Mouse (Mus musculus): ENCODE data around the gene Evi5. TPM values are rescaled to one million over a fixed set of nuclear protein-coding genes. Genes with fewer than 3 reads are reported as not detected.
A peak's percentile ranks its signal among the peaks of the same experiment; 100 is the strongest.

Evi5 gene
- 10 to 100 TPM; 86.1 to 87.2 TPM for total RNA-seq (2021)
- long read RNA-seq, experiment 1, partial matches to known transcripts, result 2 of 16 reads
- long read RNA-seq, experiment 1, other reads (novel, unspliced or antisense), result 14 of 16 reads
- long read RNA-seq, experiment 2, partial matches to known transcripts, result 1 of 11 reads
- long read RNA-seq, experiment 2, other reads (novel, unspliced or antisense), result 10 of 11 reads

GRCm38 (mm10) chr5:107874561-107875260 is at the start of gene Evi5:
Gene Evi5, minus strand, starts transcription at chr5:107875107.
- DNase-seq (ENCODE audit: low spot score in 2 of 2), result no peak

- DNase-seq (ENCODE audit: low spot score in 2 of 2), result no peak
These were observed 49.7 kb upstream of the Evi5 start for GRCm38 (mm10) chr5:107924564-107924963.

- DNase-seq (ENCODE audit: low spot score in 2 of 2), result no peak
These were observed 47.9 kb upstream of the Evi5 start for GRCm38 (mm10) chr5:107922836-107923235.

- DNase-seq (ENCODE audit: low spot score in 2 of 2), result peak in 1 of 2 experiments; percentile 57
These were observed 46.7 kb upstream of the Evi5 start for GRCm38 (mm10) chr5:107921400-107922252.

- no peak for DNase-seq (ENCODE audit: low spot score in 2 of 2)
These were observed 40.4 kb upstream of the Evi5 start for GRCm38 (mm10) chr5:107915280-107915679.

GRCm38 (mm10) chr5:107911012-107911411 is 36.1 kb upstream of the Evi5 start:
- no peak for DNase-seq (ENCODE audit: low spot score in 2 of 2)

GRCm38 (mm10) chr5:107910084-107910616 is 35.2 kb upstream of the Evi5 start:
- no peak for DNase-seq (ENCODE audit: low spot score in 2 of 2)

GRCm38 (mm10) chr5:107909668-107910067 is 34.8 kb upstream of the Evi5 start:
- no peak for DNase-seq (ENCODE audit: low spot score in 2 of 2)

- no peak for DNase-seq (ENCODE audit: low spot score in 2 of 2)
These were observed 33.7 kb upstream of the Evi5 start for GRCm38 (mm10) chr5:107908514-107909110.

GRCm38 (mm10) chr5:107904325-107904724 is 29.4 kb upstream of the Evi5 start:
- no peak for DNase-seq (ENCODE audit: low spot score in 2 of 2)

GRCm38 (mm10) chr5:107901014-107901615 is 26.2 kb upstream of the Evi5 start:
- peak in 1 of 2 experiments; percentile 11 for DNase-seq (ENCODE audit: low spot score in 2 of 2)

GRCm38 (mm10) chr5:107900206-107901013 is 25.5 kb upstream of the Evi5 start, which contains the start of gene Rpl5:
Gene Rpl5, plus strand, starts transcription at chr5:107900502.
- peak; percentile 95 to 99 for DNase-seq (ENCODE audit: low spot score in 2 of 2)

- DNase-seq (ENCODE audit: low spot score in 2 of 2), result no peak
These were observed 21.4 kb upstream of the Evi5 start for GRCm38 (mm10) chr5:107896265-107896664.

- DNase-seq (ENCODE audit: low spot score in 2 of 2), result no peak
These were observed 19.8 kb upstream of the Evi5 start for GRCm38 (mm10) chr5:107894676-107895075.

- DNase-seq (ENCODE audit: low spot score in 2 of 2), result peak in 1 of 2 experiments; percentile 31
These were observed 16.6 kb upstream of the Evi5 start for GRCm38 (mm10) chr5:107891515-107891914.

- no peak for DNase-seq (ENCODE audit: low spot score in 2 of 2)
These were observed 15.3 kb upstream of the Evi5 start for GRCm38 (mm10) chr5:107889994-107890888.

GRCm38 (mm10) chr5:107880710-107881109 is 5.8 kb upstream of the Evi5 start:
- DNase-seq (ENCODE audit: low spot score in 2 of 2), result no peak

- no peak for DNase-seq (ENCODE audit: low spot score in 2 of 2)
These were observed 2.1 kb upstream of the Evi5 start for GRCm38 (mm10) chr5:107877053-107877452.

GRCm38 (mm10) chr5:107875261-107875611 is 329 bp upstream of the Evi5 start:
- DNase-seq (ENCODE audit: low spot score in 2 of 2), result no peak

Data from left cerebral cortex, adult 18-20 months (tissue).